Mouse (Mus musculus) liver, embryonic 14 days (tissue): Measurements from ENCODE around the gene Smim17. TPM values are rescaled to one million over a fixed set of nuclear protein-coding genes. Genes with fewer than 3 reads are reported as not detected.

Source experiments
- polyA plus RNA-seq: library from polyadenylated mRNA; depleted of rRNA; stranded (reverse); fragments of >200 nt; gene quantifications from 2 replicates; pipeline ENCODE4 v1.2.3, GENCODE M21; 2012; rRNA removed

Gene Smim17
- polyA plus RNA-seq = 0.11 TPM in 1 of 2 replicates, not detected in the other

GRCm38 (mm10) chr7:6397996-6398975 lies at the start of gene Smim17:
Smim17 (plus strand) TSS chr7:6398715.

GRCm38 (mm10) chr7:6363047-6363488 lies 35.4 kb upstream of the Smim17 start, which contains the start of gene Zfp78:
Zfp78 (plus strand) TSS chr7:6363280.

GRCm38 (mm10) chr7:6383044-6383455 lies 15.5 kb upstream of the Smim17 start, which contains the start of gene Zfp28:
Zfp28 (plus strand) TSS chr7:6383295.

GRCm38 (mm10) chr7:6410043-6410442 lies 11.5 kb downstream of the Smim17 start, which contains the start of gene Gm20715:
Gm20715 (plus strand) TSS chr7:6410277.

GRCm38 (mm10) chr7:6438388-6438787 lies 39.9 kb downstream of the Smim17 start, which contains the start of gene Olfr1344:
Olfr1344 (plus strand) TSS chr7:6438688.

GRCm38 (mm10) chr7:6455868-6456267 lies 57.4 kb downstream of the Smim17 start, which contains the start of gene Olfr1336:
Olfr1336 (plus strand) TSS chr7:6456168.

GRCm38 (mm10) chr7:6466951-6467350 lies 68.4 kb downstream of the Smim17 start, which contains the start of gene Olfr1346:
Olfr1346 (plus strand) TSS chr7:6467101.

Other genes starting within 250 kb of the Smim17 start
- gene Zfp787, start 242.7 kb upstream of the Smim17 start, polyA plus RNA-seq = 11.7 and 12.9 TPM in 2 replicates
- gene Zfp444, start 226.5 kb upstream of the Smim17 start, polyA plus RNA-seq = 9.4 and 10.4 TPM in 2 replicates
- not detected in 2 replicates for gene Galp, start 201.6 kb upstream of the Smim17 start, polyA plus RNA-seq
- not detected in 2 replicates for gene Zscan5b, start 176.4 kb upstream of the Smim17 start, polyA plus RNA-seq
- gene Epp13, start 146.0 kb upstream of the Smim17 start, polyA plus RNA-seq = not detected in 2 replicates
- 2.5 and 2.8 TPM in 2 replicates for gene Zfp667, start 112.1 kb upstream of the Smim17 start, polyA plus RNA-seq
- 0.62 and 0.70 TPM in 2 replicates for gene Zfp583, start 67.4 kb upstream of the Smim17 start, polyA plus RNA-seq
- 0.17 and 0.20 TPM in 2 replicates for gene Gm3854, start 55.0 kb upstream of the Smim17 start, polyA plus RNA-seq
- 0.52 and 0.76 TPM in 2 replicates for gene Zfp78, start 35.4 kb upstream of the Smim17 start, polyA plus RNA-seq
- 0.78 and 1.0 TPM in 2 replicates for gene Zfp28, start 15.4 kb upstream of the Smim17 start, polyA plus RNA-seq
- 0.01 TPM in 1 of 2 replicates, not detected in the other for gene Gm20715, start 11.6 kb downstream of the Smim17 start, polyA plus RNA-seq
- gene Olfr1344, start 40.0 kb downstream of the Smim17 start, polyA plus RNA-seq = not detected in 2 replicates
- not detected in 2 replicates for gene Olfr1336, start 57.5 kb downstream of the Smim17 start, polyA plus RNA-seq
- not detected in 2 replicates for gene Olfr1346, start 68.4 kb downstream of the Smim17 start, polyA plus RNA-seq
- gene Olfr5, start 88.2 kb downstream of the Smim17 start, polyA plus RNA-seq = not detected in 2 replicates
- gene Olfr1347, start 101.0 kb downstream of the Smim17 start, polyA plus RNA-seq = not detected in 2 replicates
- gene Olfr1348, start 110.0 kb downstream of the Smim17 start, polyA plus RNA-seq = not detected in 2 replicates
- gene Olfr1349, start 124.2 kb downstream of the Smim17 start, polyA plus RNA-seq = not detected in 2 replicates
- gene Olfr1350, start 166.1 kb downstream of the Smim17 start, polyA plus RNA-seq = not detected in 2 replicates